Mouse (Mus musculus): ENCODE results near the gene Slc17a6.
"Not testable (repeated sequence)": the region's sequence is repeated elsewhere in the genome, so short reads cannot be mapped to it uniquely, and the experiment has no call there.

Slc17a6 gene

DNA sequence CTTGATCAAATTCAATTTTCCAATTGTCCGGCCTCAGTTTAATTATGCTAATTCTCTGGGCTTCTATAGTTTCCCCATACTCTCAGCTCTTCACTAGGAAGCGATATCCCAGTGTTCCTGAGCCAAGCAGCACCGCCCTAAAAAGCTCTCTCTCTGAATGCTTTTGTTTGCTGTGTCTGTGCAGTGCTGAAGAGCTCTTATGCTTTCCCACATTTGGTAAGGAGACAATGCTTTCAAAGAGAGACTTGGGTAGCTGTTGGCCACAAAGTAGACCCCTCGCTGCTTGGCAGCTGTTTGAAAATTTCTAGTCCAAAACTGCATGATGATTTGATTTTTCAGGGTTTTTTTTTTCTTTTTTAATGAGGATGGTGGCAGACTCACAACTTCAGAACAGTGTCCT lies 72.6 kb downstream of the Slc17a6 start:
- DNase-seq = no peak

DNA sequence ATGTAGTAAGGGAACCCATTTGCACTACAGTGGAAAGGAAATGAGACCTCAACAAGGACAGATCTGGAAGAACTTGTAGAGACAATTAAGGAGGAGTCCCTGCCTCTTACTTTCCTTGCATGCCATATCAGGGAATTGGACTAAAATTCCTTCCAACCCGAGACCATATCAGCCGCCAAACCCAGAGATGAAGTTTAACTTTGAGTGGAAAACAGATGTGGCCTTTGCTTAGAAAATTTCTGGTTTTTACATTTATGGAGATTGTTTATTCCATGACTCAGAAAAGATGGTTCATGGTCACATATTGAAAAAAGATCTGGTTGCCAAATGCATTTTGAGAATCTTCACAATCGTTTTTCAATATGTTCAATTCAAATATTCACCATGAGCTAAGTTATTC lies 87.7 kb downstream of the Slc17a6 start:
- DNase-seq = no peak

DNA sequence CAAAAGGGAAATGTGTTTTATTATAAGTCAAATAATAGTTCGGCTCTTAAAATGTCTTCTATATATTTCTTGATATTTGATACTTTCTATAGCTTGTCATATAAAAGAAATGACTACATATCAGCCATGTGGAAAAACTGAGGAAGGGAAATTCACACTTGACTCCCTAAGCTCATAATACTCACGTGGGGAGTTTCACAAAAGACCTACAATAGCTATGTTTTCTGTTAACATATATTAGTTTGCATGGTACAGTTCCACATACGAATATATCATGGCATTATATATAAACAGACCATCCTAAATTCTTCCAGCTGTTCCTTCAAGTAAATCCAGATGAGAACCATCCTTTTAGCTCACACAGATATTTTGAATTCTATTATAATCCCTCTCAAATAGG lies 88.5 kb downstream of the Slc17a6 start:
- DNase-seq = not testable (repeated sequence)

DNA sequence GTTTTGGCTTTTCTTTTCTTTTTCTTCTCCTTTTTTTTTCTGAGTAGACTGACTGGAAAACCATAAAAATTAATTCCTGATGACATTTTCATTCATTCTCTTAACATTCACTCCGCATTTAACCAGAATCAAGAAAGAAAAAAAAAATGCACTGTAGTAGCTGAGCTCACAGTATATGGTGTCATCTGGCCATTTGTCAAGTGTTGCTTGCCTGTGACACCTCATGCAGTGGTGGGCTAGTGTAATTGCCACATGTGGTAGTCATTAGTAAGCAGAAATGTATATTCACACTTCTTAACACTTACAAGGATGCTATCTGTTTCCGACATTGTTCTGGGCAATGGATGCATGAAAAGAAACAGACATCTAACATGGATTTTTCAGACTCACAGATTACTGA lies 94.0 kb downstream of the Slc17a6 start:
- DNase-seq = no peak
